Mouse (Mus musculus): ENCODE results near the gene Tcaf3.

GRCm38 (mm10) chr6:42616904-42617303, 19.4 kb upstream of the Tcaf3 start:
- TF ChIP-seq EP300 (IDR thresholded peaks at IDR 0.05; ENCODE audit: insufficient read depth, low read depth, low read length) (no peak), CTCF (IDR thresholded peaks at IDR 0.05; ENCODE audit: low read depth, low read length) (no peak), POLR2A (IDR thresholded peaks at IDR 0.05; ENCODE audit: insufficient read depth, low read length) (no peak)
